Mouse (Mus musculus): ENCODE measurements around the gene Amn. TPM values are rescaled to one million over a fixed set of nuclear protein-coding genes. Genes with fewer than 3 reads are reported as not detected.

Amn gene
- polyA plus RNA-seq (2015; fragmentation: Nextera tagmentation; extraction: Ambion mirVana): 135 and 141 TPM in 2 replicates

DNA sequence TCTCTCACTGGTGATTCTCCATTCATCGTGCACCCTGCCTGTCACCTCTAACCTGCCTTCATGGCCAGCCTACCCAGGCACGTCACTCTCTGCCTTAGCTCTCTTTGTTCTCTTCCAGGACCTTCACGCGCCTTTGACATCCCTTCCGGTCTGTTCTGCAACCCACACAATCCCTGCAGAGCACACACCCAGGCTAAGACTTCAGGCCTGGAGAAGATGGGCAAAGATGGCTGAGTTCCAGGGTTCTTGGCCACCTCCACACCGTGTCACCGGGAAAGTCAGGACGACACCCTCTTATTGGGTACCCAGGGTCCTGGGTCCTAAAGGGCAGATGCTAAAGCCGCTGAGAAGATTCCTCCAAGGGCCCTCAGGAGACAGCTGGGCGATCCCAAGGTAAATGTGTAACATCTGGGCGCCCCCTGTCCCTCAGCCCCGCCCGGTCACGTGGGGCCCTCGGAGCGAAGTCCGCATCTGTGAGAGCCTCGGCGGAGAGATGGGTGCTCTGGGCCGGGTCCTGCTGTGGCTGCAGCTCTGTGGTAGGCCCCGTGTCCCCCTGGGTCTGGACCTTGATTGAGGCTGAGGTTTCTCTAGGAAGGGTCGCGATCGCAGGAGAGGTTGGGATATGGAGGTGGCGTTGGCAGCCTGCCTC, at the start of gene Amn:
Amn (plus strand) TSS at position 467 of the 649 bp plus-strand sequence.

Other genes starting within 250 kb of the Amn start
- gene Rcor1, start 231.7 kb upstream of the Amn start, polyA plus RNA-seq (2015; fragmentation: Nextera tagmentation; extraction: Ambion mirVana): 4.0 and 5.6 TPM in 2 replicates
- 17.5 and 19.6 TPM in 2 replicates for gene Traf3, start 104.7 kb upstream of the Amn start, polyA plus RNA-seq (2015; fragmentation: Nextera tagmentation; extraction: Ambion mirVana)
- 0.19 TPM in 1 of 2 replicates, not detected in the other for gene 4930595D18Rik, start 86.6 kb upstream of the Amn start, polyA plus RNA-seq (2015; fragmentation: Nextera tagmentation; extraction: Ambion mirVana)
- 29.2 and 39.7 TPM in 2 replicates for gene Cdc42bpb, start 106.6 kb downstream of the Amn start, polyA plus RNA-seq (2015; fragmentation: Nextera tagmentation; extraction: Ambion mirVana)
- 3.3 and 4.6 TPM in 2 replicates for gene Lbhd2, start 135.7 kb downstream of the Amn start, polyA plus RNA-seq (2015; fragmentation: Nextera tagmentation; extraction: Ambion mirVana)
- gene Exoc3l4, start 145.9 kb downstream of the Amn start, polyA plus RNA-seq (2015; fragmentation: Nextera tagmentation; extraction: Ambion mirVana): 0.45 and 1.7 TPM in 2 replicates
- 1.8 and 1.9 TPM in 2 replicates for gene Tnfaip2, start 171.4 kb downstream of the Amn start, polyA plus RNA-seq (2015; fragmentation: Nextera tagmentation; extraction: Ambion mirVana)
- 12.5 and 12.6 TPM in 2 replicates for gene Gm266, start 214.7 kb downstream of the Amn start, polyA plus RNA-seq (2015; fragmentation: Nextera tagmentation; extraction: Ambion mirVana)

Measured in neural tube, postnatal 0 days (tissue).